Mouse (Mus musculus) erythroblast, adult 5-6 weeks (primary cell): ENCODE measurements around the gene Cpsf4l. TPM values are rescaled to one million over a fixed set of nuclear protein-coding genes. Genes with fewer than 3 reads are reported as not detected.
A peak's percentile ranks its signal among the peaks of the same experiment; 100 is the strongest.
"Not testable (repeated sequence)": the region's sequence is repeated elsewhere in the genome, so short reads cannot be mapped to it uniquely, and the experiment has no call there.

ENCODE experiments used
- ATAC-seq: replicated peaks from 2 replicates; pipeline ENCODE4 v1.8.0; 2016; ENCODE audit warnings: moderate number of reproducible peaks, mild to moderate bottlenecking, moderate TSS enrichment, inconsistent platforms; ENCODE audit not compliant: poor library complexity, low FRiP score, severe bottlenecking
- total RNA-seq, 2 experiments: library from RNA; stranded (forward) in 1 of 2; stranded (reverse) in 1 of 2; fragments of 150-400 nt in 1 of 2; fragments of 200-764, 138-1000 nt in 1 of 2; gene quantifications; 2 replicates each; pipeline versions ENCODE4 v1.2.3 to v1.2.4; 2015 to 2017; ENCODE audit warnings: low replicate concordance in 2 of 2

The Cpsf4l gene
- total RNA-seq, 2 experiments from 2014 or later, result not detected

DNA sequence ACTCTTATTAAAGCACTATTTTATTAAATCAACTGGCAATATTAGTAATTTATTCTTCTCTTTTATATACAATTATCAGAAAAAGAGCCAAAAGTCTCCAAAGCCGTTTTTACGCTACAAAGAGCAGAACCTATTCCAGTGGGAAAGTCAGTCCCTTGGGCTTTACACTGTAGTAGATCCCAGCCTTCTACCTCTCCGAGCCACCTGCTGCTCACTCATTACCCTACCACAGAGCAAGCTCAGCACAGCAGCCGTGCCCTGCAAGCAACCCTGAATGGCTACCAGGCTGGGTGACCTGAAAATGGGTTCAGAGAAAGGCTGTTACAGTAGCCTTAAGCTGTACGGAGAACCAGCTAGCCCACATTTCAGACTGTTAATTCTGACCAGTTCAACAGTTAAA is 35.2 kb downstream of the Cpsf4l start:
- ATAC-seq, result no peak

DNA sequence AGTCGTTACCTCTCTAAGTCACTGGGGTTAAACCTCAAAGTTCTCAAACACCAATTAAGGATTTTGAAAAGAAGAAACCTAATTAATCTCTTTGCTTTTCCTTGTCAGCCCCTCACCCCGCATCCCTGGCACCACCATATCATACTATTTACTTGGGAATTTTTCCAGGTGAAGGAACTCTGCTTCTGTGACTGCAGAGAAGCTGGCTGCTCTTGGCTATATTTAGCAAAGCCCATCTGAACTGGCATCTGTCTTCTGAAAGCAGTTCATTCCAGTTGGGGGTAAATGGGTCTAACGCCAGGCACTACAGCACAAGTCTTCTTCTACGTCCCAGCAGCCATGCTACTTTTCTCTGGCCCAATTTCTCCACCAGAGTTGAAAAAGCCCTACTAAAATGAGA is 36.2 kb downstream of the Cpsf4l start:
- ATAC-seq, result no peak

DNA sequence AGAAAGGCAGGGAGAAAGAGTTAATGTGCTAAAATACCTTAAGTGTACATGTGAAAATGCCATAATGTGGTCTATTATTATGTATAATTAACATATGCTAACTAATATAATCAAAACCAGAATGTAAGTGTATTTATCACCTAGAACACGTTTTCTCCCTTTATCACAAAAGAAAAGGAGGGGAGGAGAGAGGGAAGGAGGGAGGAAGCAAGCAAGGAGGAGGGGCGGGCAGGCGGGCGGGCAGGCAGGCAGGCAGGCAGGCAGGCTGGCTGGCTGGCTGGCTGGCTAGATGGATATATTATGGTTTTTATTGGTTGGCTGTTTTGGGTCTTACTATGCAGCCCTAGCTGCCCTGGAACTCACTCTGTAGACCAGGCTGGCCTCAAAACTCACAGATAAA is 40.1 kb downstream of the Cpsf4l start:
- no peak for ATAC-seq

DNA sequence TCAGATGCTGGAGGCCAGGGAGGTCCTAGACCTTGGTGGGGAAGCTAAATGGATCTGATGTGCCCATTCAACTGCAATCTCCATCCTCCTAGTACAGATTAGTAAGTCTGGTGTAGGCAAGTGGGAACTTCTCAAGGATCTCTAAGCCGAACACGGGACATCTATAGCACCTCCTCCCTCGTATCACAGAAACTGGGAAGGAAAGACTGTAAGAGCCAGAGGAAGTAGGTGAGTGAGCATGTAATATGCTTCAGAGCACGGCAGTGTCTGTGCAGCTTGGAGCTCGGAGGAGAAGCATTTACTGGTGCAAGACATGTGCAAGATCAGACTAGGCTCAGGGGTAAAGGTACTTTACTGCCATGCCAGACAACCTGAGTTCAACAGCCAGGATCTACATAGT is 41.0 kb downstream of the Cpsf4l start:
- ATAC-seq, result no peak

DNA sequence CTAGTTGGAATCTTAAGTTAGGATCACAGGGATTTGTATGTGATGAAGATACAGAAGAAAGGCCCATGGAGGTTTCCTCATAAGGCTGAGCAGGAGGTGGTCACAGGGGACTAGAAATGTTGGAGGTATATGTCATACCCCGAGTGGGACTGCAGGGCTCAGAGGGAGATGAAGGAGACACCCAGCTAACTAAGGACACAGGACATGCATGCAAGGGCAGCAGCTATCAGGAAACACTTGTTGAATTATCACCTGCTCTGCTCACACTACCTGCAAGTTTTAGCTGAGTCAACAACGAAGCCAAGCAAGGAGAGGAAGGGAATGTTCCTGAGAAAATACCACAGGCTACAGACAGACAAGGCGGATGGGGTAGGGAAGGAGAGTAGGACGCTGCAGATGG is 42.1 kb downstream of the Cpsf4l start:
- ATAC-seq, result no peak

DNA sequence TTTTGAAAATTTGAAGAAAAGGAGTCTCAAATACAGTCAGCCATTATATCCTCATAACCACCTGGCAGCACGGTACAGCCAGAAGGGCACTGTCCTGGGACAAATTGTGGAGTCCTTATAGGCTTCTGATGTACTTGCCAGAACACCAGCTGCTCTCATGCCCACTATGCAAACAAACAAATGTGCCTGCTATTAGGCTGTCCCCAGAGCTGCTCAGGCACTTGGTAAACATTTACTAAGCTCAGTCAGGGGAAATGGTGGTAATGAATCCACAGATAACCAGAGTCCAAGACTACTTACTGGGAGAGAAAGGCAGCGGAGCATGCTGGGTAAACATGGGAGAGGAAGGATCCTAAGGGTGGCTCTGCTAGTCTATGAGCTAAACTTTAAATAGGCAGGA is 42.7 kb downstream of the Cpsf4l start:
- ATAC-seq, result no peak

DNA sequence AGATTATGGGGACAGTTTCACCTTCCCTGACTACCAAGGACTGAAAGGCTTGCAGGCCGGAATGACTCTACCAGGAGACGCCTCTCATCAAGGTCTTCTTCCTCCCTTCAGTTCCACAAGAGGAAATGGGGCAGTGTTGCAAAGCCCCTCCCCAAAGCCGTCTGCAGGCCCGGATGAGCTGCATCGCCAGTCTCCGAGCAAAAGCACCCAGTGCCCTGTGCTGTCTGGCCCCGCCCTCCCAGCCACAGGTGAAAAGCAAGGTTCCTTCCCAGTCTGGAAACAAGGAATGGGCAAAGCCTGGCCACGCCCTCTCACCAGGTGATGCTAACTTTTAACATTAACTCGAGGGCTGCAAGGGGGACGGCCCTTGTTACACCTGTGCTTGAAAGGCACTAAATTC is 43.2 kb downstream of the Cpsf4l start:
- ATAC-seq, result 0 out of 2 replicates have a peak, but pooled peaks have one; percentile 30

DNA sequence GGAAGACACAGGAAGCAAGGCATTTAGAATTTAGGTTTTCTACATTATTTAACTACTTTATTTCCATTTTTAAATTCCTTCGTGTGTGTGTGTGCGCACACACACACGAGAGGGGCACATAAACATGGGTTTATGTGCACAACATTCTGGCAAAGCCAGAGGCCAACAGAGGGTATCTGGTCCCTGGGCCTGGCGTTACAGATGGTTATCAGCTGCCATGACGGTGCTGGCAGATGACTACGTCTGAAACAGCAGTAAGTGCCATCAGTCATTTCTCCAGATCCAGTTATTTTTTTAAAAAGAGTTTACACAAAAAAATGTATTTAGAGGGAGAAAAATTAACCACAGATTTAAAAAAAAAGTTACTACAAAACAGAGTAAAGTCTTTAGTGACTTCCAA is 43.6 kb downstream of the Cpsf4l start:
- peak; percentile 59; the same call in 1 of the 2 replicates for ATAC-seq

DNA sequence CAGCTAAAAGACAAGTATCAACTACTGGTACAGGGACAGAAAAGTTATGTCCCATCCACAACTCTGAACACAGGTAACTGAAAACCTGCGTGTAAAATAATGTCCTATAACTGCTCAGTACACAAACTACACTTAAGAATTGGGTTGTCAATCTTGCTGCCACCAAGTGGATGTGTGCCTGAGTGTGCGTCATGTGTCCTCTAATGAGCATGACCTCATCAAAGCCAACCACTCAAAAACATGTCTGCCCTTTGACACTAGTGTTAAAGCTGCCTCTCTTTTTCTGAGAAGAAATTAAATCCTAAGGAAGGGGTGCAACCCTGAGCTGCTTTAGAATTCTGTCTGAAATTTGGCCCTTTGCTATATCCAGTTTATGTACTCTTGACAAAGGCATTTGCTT is 45.5 kb downstream of the Cpsf4l start:
- no peak for ATAC-seq

DNA sequence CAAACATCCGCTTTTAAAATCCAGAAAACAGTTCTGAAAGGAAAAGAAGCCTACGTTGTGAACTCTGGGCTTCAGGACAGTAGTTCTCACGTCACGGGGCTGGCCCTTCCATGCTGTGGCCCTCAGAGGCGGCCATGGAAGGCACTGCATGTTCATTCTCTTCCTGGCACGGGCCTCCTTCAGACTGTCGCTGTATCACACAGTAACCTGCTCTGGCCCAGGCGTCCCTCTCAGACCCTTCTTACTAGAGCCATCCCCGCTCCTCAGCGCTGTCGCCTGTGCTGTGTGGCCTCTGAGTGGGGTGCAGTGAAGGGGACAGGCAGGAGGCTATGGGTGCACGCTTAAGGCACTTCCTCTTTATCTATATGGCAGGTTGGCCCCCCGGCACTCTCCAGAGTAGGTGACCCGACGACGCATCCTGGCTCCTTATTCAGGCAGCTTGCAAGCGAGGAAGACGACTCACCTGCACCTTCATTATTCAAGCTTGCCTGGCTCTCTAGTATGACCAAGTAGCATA is 47.9 kb downstream of the Cpsf4l start:
- ATAC-seq, result no peak

DNA sequence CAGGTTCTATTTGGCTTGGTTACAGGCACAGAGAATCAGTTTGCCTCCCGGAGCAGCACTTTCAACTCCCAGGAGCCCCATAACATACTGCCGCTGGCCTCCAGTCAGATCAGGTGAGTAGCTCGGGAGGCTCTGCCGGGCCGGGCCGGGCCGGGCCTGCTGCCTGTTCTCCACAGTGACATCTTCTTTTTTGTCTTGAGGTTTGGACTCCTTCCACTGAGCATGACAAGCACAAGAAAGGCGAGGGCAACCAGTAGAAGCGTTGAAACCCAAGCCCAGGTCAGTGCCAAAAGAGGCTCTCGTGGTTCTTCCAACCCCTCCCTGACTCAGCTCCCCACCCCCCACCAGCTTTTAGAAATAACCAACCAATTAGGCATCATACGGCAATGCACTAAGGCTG is 48.9 kb downstream of the Cpsf4l start:
- ATAC-seq, result peak; percentile 48

DNA sequence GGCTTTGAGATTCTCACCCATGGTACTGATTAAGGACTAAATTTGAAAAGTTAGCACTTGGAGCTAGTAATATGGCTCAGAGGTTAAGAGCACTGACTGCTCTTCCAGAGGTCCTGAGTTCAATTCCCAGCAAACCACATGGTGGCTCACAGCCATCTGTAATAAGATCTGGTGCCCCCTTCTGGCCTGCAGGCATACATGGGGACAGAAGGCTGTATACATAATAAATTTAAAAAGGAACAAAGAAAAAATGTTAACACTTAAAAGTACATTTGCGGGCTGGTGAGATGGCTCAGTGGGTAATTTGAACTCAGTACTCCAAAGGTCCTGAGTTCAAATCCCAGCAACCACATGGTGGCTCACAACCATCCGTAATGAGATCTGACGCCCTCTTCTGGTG is 49.6 kb downstream of the Cpsf4l start:
- ATAC-seq, result not testable (repeated sequence)

DNA sequence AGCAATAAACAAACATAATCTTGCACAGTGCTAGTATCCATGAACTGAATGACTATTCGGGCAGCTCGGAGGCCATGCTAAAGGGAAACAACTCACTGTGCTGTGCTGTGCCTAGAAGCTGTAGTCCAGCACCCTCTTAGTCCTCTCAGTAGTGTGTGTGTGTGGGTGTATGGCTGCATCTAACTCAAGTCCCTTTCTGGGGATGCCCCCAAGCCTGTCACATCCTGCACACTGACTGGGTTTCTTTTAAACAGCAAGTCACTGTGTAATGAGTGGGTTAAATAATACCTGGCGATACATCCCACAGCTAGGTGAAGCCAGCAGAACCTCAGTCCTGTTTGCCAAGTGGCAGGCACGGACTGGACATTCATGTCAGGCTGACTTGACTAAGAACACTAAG is 51.1 kb downstream of the Cpsf4l start:
- ATAC-seq, result no peak

DNA sequence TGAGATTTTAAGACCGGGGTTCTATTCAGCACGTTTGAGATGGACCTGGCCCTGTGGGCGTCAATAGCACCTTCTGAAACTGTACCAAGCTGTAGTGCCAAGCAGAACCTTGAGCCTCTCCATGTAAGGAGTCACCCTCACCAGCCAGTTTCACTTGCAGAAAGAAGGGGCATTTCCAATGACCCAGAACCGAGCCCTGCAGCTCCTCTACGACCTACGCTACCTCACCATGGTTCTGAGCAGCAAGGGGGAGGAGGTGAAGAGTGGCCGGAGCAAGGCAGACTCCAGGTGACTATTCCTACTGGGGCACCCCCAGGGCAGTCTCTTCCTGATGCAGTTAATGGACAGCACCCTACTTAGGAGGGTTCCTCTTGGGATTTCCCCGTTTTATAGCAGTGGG is 51.5 kb downstream of the Cpsf4l start:
- ATAC-seq, result no peak

DNA sequence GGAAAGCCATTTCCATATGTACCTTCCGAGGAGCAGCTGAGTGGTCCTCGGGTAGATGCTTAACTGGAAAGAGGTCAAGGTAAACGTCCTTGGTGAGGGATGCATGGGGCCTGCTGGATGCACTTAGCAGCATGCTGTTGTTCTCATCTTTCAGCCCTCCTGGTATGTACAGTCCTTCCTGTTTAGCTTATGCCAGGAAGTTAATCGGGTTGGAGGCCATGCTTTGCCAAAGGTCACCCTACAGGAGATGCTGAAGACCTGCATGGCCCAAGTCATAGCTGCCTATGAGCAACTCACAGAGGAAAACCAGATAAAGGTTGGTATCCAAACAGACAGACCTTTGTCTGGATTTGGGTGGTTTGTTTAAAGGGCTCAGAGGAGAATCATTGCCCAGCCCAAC is 52.6 kb downstream of the Cpsf4l start:
- ATAC-seq, result no peak

DNA sequence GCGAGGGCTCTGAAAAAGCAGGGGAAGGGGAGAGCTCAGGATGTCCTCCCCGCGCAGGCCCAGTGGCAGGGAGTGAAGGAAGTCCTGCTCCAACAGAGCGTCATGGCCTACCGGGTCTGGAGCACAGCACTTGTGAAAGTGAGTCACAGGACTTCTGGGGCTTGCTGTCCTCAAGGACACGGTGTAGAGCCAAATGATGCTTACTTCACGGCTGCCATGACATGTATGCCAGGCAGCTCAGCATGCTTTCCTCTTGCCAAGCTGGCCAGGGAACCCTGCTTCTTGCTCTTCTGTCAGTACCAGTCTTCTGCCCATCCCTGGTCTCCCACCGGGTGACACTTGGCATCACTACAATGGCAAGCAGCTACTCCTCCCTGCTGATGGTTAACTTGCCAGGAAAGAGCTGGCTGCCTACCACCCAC is 53.3 kb downstream of the Cpsf4l start:
- no peak for ATAC-seq

DNA sequence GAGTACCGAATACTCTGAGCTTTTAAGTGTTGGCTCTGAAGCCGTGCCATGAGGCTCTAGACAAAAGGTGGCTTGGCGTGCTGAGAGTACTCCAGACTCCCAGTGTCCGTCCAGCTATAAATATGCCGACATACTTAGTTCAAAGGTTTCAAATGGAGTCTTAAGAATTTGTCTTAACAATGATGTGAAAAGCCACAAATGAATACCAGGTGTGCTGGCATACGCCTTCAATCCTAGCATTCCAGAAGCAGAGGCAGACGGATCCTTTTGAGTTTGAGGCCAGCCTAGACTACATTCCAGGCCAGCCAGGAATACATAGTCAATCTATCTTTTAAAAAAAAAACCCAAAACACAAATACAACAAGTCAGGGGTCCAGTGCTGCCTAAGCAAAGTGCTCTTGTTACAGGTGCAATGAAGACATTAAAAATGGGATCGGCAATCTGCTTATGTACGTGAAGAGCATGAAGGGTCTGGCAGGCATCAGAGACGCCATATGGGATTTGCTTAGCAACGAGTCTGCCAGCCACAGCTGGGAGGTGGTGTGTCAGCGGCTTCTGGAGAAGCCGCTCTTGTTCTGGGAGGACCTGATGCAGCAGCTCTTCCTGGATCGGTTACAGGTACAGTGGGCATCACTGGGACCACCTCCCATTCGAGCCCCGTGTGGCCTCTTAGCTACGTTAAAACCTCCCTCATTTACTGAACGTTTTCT is 55.1 kb downstream of the Cpsf4l start:
- no peak for ATAC-seq

DNA sequence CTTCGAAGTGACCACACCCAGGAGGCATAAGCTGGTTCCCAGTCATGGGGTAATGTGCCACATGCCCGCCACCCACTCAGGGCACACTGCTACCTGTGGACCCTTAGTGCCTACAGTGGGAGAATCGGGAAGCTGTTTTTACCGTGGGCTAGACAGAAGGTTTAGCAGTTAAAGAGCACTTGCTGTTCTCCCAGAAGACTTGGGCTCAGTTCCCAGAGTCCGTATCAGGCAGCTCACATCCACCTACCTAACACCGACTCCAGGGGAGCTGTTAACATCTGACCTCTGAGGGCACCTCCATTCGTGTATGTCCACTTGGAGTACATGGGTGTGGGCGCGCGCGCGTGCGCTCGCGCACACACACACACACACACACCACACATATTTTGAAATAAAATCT is 55.7 kb downstream of the Cpsf4l start:
- no peak for ATAC-seq

DNA sequence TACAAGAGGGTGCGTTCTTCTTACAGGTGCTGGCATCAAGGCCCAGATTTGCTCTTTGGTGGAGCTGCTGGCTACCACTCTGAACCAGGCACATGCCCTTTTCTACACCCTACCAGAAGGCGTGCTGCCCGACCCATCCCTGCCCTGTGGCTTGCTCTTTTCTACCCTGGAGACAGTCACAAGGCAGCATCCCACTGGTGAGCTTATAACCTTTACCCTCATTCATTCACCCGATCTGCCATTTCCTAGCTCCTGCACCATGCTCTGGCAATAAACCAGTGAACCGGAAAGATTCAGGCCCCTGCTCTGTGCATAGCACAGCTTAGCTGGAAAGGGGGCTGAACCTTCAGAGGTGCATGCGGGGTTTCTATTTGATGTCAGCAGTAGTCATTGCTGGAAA is 57.3 kb downstream of the Cpsf4l start:
- no peak for ATAC-seq

DNA sequence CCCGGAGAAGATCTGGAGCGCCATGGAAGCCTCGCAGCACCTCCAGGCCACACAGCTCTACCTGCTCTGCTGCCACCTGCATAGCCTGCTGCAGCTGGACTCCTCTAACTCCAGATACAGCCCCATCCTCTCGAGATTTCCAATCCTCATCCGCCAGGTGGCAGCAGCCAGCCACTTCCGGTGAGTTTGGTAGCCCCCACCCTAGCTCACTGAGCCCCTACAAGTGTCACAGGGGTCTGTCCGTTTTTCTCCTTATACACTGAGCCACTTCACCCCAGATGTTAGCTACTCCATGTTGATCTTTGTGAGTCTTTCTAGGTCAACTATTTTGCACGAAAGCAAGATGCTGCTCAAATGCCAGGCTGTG is 57.9 kb downstream of the Cpsf4l start:
- ATAC-seq, result no peak

DNA sequence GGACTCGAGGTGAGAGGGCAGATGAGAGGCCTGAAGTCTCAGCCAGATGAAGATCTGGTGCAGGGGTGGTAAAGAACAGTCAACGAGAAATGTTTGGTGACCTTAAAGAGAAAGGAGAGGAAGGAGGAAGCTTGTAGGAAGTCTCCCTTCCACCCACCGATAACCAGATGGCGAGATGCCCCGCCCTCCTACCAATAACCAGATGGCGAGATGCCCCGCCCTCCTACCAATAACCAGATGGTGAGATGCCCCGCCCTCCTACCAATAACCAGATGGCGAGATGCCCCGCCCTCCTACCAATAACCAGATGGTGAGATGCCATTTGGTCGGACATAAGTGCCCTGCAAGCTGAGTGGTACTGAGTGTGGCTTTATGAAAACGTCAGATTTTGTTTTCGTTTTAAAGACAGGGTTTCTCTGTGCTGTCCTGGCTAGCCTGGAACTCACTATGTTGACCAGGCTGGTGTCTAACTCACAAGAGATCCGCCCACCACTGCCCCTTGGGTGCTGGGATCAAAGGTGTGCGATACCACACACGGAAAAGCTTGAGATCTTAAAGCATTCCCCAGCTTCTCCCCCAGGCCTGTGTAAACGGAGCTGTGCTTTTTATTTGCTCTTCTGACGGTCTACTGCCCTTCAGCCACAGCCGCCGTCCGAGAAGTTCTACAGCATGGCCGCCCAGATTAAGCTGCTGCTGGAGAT is 58.5 kb downstream of the Cpsf4l start:
- ATAC-seq, result peak; percentile 82
